Mouse (Mus musculus) megakaryocyte, adult 5-6 weeks (primary cell): ENCODE data around the gene Dclk1. TPM values are rescaled to one million over a fixed set of nuclear protein-coding genes. Genes with fewer than 3 reads are reported as not detected.

Experiments
- ATAC-seq: 2 replicates; pipeline ENCODE4 v1.8.0; 2016; ENCODE audit warnings: mild to moderate bottlenecking, inconsistent platforms; ENCODE audit not compliant: poor library complexity, severe bottlenecking
- total RNA-seq, 2 experiments: library from RNA; stranded (forward) in 1 of 2; stranded (reverse) in 1 of 2; fragments of 153-499, 151-499 nt in 1 of 2; fragments of 221-1000, 200-1000 nt in 1 of 2; gene quantifications; 2 replicates each; pipeline versions ENCODE4 v1.2.3 to v1.2.4; 2015 to 2017

Dclk1 gene
- total RNA-seq, 2 experiments from 2014 or later: not detected

DNA sequence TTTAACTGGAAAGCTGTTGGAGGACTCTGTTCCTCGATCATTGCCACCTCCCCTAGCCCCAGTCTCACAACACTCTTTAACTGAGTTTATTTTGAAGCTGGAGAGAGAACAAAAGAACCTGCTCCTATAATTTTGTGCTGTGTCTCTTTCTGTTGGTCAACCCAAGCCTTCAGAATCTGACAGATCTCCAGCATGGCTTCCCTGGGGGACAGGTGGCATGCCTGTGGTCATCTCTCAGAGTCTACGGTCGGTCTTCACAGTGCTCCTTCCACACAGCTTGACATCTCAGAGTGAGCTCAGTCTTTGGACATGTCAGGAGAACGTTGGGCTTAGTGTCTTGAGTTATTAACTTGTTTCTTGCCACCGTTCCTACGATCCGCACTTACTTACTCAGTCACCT is 204.5 kb downstream of the Dclk1 start:
- ATAC-seq: no peak

GRCm38 (mm10) chr3:55447486-55448460 is 205.6 kb downstream of the Dclk1 start:
- ATAC-seq: no peak

DNA sequence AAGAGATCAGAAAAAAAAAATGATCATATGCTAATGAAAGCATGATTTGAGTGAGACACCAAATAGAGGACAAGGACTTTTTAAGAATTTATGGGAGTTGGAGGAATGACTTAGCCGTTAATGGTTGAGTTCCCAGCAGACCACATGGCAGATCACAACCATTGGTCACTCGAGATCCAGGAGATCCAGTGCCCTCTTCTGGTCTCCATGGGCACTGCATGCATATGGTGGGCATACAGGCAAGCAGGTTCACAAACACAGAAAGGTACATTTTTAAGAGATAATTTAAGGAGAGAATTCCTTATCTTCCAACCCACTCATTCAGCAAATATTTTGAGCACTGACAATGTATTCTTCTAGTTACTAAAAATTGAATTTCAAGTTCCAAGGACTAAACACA is 207.0 kb downstream of the Dclk1 start:
- no peak for ATAC-seq

DNA sequence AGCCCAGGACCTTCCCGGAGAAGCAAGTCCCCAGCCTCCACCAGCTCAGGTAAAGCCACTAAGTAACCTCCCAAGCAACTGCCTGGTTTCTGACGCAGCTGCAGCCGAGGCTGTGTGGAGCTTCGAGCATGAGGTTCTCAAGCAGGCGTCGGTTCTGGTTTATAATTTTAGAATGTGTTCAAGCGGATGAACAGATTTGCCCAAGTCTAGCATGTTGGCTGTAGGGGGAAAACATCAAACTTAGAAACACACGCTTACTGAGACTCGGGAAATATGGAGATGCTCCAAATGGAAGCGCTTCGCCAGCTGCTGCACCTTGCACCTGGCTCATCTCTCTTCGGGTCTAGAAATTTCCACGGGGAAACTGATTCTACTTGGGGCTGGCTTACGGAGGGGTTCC is 208.9 kb downstream of the Dclk1 start:
- no peak for ATAC-seq

DNA sequence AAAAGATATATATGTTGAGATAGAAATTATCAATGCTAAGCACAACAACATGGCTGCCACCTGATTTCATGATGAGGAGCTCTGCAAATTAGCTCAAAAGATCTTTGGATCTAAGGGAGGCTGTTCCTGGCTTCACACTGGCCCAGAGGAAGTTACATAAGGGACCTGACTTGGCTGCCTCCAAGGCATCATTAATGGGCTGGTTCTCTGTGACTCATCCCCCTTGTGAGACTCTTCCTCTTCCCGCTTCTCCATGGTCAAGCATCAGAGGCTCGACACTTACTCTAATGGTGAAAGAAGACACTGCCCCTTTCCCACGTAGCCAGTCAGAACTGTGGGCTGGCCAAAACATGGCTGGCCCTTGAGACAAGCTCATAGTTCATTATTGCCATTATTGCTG is 209.7 kb downstream of the Dclk1 start:
- ATAC-seq: no peak

GRCm38 (mm10) chr3:55452464-55452863 is 210.3 kb downstream of the Dclk1 start:
- ATAC-seq: no peak

GRCm38 (mm10) chr3:55461092-55461491 is 218.9 kb downstream of the Dclk1 start:
- no peak for ATAC-seq

GRCm38 (mm10) chr3:55461685-55462655 is 219.8 kb downstream of the Dclk1 start:
- no peak for ATAC-seq

- ATAC-seq: no peak
Measured at GRCm38 (mm10) chr3:55462904-55463668, 220.9 kb downstream of the Dclk1 start.

DNA sequence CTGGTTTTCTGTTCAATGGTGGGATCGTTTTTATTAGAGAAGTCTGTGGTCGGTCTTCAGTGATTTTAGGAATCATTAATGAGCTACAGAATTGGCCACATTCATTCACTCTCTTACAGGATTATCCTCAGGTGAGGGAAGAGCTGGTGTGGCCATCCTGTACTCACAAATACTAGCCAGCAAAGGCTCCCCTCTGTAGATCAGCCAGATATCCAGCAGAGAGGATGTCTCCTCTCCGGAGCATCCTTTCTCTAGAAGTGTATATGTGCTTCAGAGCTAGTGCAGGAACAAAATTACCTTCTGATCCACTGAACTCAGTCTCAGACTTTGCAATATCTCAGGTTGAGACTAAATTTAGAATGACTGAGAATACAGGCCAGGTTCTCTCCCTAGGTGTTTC is 222.1 kb downstream of the Dclk1 start:
- no peak for ATAC-seq

DNA sequence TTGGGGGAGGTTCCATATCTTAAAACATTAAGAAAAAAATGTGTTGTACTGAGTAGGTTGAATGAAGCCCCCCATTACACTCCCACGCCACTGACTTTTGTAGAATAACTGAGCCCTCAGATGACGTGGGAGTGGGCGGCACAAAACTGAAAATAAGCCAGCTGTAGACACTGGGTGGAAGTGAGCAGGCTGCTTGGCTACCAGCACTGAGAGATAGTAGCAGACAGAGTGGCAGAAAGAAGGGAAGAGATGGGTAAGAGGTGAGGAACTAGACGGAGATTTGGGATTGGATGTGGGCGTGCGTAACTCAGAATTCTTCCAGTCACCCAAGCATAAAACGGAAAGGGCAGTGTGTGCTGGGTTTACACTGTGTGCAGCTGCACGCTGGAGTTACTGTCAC is 223.6 kb downstream of the Dclk1 start:
- no peak for ATAC-seq

GRCm38 (mm10) chr3:55466348-55466747 is 224.2 kb downstream of the Dclk1 start:
- ATAC-seq: no peak

DNA sequence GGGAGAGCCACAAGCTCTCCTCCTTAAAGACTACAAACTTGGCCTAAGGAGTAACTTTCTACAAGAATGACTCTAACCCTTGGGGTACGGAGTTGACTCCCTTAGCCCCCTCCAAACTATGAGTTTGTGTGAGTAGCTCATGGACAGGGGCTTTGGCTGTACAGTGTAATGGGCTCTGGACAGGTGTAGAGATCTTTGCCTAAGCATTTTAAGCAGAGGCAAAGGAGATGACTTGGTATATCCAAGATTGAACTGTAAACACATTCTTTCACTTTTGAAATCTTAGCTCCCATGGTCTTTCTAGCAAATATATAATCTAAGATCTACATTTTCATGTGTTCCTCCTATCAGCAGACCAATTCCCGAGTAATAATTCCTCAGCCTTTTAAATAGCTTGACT is 229.9 kb downstream of the Dclk1 start, which contains the start of gene Gm21954:
Gene Gm21954 (minus strand): TSS at position 101 of the 400 bp plus-strand sequence.
- ATAC-seq: no peak

GRCm38 (mm10) chr3:55473146-55473545 is 231.0 kb downstream of the Dclk1 start:
- no peak for ATAC-seq

DNA sequence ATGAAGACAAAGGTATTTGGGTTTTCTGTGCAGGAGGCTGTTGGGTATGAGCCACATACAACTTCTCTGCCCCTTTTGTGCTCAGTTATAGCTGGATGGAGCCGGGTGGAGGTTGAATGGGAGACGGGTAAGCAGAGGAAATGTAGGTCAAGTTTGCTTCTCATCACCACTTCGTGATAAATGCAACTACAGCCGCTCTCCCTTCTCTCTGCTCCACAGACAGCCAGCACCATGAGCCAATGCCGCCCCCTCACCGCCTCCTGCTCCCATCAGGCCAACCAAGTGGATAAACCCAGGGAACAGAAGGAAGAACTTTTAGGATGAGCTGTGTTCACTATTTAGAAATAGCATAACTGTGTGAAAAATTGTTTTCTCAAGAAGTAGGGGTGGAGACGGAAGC is 234.5 kb downstream of the Dclk1 start:
- no peak for ATAC-seq

DNA sequence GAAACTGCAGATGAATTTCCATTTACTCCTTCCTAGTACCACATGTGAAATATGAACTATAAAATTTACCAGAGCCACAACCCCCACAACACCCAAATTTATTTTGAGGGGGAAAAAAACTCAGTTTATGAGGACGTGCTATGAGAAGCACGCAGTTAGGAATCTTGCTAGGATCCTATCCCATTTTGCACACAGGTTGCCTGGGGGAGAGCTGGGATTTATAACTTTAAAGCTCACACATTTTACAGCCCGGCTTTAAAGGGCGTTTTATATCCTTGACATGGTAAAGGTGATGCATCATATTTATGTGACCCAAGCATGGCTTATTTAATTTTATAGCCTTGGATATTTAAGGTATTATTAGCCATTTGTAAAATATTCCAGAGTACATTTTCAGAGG is 237.1 kb downstream of the Dclk1 start:
- ATAC-seq: no peak

- no peak for ATAC-seq
Measured at GRCm38 (mm10) chr3:55481140-55481539, 239.0 kb downstream of the Dclk1 start.

GRCm38 (mm10) chr3:55483328-55483727 is 241.2 kb downstream of the Dclk1 start:
- no peak for ATAC-seq

DNA sequence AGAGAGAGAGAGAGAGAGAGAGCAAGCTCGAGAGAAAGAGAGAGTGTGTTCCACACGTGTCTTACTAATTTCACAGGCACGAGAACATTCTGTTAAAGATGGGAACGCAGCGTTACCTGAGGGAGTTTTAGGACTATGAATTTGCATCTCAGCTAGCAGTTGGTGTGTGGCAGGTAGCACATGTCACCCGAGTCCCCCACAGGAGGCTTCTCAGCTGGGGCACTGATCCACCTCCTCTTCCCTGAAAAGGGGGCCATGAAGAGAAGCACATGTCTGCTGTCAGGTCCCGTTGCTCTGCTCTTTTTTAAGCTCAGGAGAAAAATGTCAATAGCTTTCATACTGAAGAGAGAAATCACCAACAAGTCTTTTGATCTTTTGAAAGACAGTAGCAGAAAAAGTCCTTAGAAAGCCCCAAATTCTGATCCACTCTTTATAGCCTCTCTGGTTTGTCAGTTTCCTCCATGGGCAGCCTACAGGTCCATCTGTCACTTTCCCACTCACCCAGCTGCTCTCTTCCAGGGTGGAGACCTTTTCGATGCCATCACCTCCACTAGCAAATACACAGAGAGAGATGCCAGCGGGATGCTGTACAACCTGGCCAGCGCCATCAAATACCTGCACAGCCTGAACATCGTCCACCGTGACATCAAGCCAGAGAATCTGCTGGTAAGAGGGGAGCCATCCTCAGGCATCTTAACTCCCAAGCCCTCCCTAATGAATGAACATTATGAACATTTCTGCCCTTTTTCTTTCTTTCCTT is 247.2 kb downstream of the Dclk1 start:
- ATAC-seq: no peak

GRCm38 (mm10) chr3:55492021-55492420 is 249.9 kb downstream of the Dclk1 start:
- no peak for ATAC-seq
